Mouse (Mus musculus) adrenal gland, adult 2 months (tissue): ENCODE data around the gene Mtor. TPM values are rescaled to one million over a fixed set of nuclear protein-coding genes. Genes with fewer than 3 reads are reported as not detected.

Source experiments
- DNase-seq: peaks from one replicate; pipeline ENCODE4 v3.0.0; 2021
- polyA plus RNA-seq: library from polyadenylated mRNA; depleted of rRNA; stranded (reverse); fragments of >200 nt; gene quantifications from 2 replicates; pipeline ENCODE4 v1.2.3, GENCODE M21; 2012; rRNA removed
- total RNA-seq, 2 experiments: library from RNA; stranded (reverse); gene quantifications; 2 replicates each; pipeline ENCODE4 v1.2.3; 2021

Mtor gene
- total and polyA plus RNA-seq, 3 experiments = 35.7 to 72.7 (median 62.2) TPM

DNA sequence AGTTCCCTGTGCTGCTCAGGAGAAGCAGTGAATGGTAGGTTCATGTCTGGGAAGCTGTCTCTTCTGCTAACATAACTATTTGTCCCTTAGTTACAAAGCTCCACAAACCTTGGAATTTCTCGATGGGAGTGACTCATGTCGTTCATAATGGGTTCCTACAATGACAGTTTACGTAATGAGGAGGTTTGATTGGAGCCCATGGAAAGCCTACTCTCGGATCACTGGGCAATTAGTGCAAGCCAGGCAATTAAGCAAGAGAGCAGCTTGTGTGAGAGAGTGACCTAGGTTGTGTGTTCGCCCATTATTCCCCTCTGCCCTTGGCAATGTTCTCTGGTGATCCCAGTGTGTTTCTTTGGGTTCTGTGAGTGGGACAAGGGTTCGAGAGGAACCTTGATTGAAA lies 147.5 kb downstream of the Mtor start:
- no peak for DNase-seq

DNA sequence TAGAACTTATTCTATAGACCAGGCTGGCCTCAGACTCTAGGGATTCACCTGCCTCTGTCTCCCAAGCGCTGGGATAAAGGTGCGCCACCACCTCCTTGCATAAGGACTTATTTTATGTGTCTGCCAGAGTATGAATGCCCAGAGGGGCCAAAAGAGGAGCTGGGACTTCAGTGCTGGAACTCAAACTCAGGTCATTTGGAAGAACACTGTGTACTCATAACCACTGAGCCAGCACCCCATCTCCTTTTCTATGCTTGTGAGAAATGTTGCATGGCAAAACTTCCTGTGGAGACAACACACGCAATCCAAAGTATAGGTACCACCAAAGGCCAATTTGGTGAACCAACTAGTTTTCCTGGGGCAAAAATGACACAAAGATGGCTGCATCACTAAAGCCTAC lies 148.3 kb downstream of the Mtor start:
- DNase-seq = no peak

DNA sequence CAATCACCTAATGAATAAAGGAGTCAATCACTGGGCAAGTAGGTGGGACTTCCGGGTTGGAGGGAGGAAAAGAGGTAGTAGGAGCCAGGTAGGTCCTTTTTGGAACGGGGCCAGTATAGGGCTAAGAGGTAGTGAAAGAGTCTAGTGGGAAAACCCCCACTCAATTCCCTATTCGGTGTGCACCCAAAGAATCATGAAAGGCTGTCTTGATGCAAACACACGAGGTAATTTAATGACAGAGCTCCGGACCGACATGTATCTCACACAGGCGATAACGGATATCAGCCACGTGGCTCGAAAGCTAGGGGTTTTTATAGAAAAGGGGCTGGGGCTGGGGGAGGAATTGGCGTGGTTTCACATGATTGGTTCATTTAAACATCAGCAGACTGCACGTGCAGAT lies 150.4 kb downstream of the Mtor start:
- no peak for DNase-seq

DNA sequence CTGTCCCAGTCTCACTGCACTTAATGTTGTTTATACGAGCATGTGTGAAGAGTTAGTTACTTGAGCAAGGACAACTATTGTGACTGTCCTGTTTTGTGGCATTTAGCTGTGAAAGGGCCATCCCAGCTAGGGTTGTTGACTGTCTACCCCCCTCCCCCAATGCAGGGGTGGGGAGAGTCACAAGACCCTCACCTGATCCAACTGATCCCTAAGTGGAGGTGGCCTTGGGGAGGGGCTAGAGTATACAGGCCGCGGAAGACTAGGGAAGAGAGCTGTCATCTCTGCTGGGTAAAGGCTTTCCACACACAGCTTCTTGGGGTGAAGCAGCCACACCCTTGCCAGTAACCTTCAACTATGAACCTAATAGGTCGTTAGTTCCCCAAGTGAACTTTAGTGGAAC lies 151.9 kb downstream of the Mtor start:
- no peak for DNase-seq

DNA sequence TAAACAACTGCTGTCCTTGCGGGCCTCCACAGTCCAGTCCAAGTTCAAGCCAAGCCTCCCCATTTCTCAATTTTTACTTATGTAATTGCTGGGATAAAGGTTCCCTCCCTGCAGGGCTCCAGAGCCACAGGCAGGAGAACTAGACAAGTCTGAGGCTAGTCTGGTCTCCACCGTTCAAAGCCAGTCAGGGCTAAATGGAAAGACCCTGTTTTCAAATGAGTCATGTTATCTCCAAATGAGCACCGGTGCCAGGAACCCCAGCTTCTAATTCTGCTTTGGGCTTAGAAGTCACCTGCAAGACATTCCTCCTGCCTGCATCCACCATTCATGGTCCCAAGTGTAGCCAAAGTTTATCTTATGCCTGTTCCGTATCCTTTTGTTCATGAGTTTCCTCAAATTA lies 153.5 kb downstream of the Mtor start:
- DNase-seq = no peak

DNA sequence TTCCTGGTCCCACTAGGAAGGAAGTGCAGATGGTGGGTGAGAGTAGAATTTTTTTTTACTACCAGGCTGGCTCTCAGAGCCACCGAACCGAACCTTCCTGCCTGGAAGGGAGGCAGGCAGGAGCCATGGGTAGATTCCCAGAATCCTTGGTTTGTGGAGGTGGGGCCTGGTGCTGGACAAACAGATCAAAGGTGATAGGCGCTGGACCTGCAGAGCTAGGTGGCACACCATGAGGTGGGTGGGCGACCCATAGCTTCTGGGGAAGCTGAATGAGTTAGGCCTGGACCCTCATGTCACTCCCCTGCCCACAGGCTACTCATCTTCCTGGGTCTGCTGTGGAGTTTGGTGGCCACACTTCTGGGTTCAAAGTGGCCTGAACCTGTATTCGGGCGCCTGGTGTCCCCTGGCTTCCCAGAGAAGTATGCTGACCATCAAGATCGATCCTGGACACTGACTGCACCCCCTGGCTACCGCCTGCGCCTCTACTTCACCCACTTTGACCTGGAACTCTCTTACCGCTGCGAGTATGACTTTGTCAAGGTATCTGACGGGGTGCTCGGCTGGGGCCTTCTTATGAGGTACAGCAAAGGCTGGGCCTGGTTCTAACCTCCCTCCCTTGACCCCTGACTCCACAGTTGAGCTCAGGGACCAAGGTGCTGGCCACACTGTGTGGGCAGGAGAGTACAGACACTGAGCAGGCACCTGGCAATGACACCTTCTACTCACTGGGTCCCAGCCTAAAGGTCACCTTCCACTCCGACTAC lies 154.1 kb downstream of the Mtor start, which contains the start of gene Masp2:
TSS of gene Masp2 (plus strand) at position 198 of the 764 bp plus-strand sequence.
- no peak for DNase-seq

DNA sequence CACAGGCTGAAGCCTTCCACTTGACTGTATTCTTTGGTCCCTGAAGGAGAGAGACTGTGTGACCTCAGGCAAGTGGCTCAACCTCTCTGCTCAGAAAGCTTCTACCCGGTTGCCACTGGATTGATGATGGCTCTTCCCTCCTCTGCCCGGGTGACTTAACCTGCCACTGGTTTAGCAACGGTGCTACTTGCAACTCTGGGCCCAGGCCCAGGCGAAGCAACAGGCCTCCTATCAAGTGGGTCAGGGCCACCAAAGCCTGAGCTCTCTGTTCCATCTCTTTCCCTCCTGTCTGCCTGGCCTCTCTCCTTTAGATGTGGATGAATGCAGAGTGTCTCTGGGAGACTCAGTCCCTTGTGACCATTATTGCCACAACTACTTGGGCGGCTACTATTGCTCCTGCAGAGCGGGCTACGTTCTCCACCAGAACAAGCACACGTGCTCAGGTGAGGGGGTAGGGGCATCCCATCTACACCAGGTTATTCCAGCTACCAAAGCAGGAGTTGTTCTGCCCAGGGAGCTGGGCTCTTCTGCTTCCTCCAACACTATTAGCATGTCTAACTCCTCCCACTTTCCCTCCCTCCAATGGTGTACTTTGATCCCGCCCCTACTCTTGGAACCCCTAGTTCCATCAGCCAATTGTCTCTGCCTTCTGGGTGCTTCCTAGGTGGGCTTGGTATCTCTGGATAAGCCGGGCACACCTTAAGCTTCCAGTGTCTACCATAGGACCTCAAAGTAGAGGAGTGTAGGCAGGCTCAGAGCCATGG lies 155.1 kb downstream of the Mtor start:
- peak; percentile 63 for DNase-seq

DNA sequence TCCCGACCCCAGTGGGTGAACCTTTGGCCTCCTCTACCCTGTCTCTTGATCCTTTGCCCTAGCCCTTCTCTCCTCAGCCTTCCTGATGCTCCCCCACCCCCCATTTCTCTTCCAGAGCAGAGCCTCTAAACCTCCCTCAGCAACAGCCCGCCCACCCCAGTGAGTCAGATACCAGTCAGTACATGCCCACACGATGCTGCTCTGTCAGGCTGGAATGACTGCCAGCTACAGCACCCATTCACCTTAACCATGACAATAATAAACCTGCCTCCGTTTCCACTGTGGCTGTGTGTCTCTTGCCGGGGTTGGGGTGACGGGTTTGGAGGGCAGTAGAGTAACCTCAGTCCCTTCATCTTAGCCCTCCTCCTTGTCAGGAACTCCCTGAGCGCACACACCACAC lies 155.7 kb downstream of the Mtor start:
- DNase-seq = peak; percentile 55

DNA sequence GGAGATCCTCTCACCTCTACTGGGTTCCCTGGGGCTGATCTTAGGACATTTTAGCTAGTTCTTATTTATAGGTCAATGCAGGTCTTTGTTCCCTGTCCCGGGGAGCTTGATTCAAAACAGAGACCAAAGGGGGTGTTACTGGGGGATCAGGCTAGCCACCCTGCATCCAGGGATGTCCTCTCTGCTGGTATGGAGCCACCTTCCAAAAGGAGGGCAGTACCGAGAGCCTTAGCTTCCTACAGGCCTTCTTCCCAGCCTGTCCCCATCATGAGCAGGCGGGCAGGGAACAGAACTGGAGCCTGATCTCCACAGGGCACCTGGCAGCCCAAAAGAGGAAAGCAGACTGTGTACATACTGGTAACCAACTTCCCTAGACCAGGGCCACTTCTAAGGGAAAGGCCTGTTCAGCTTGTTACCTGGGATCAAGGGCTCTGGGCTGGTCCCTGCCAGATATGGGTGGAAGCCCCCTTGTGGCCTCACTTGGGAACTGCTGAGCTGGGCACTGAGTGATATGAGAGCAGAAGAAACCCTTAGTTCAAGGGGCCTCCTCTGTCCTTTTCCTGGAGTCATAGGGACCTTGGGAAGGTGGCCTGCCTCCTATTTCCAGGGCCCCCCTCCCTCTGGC lies 156.2 kb downstream of the Mtor start:
- DNase-seq = peak; percentile 65

Other genes starting within 250 kb of the Mtor start
- gene Disp3, start 160.6 kb upstream of the Mtor start, total RNA-seq = under 1 TPM; 0.24 to 0.55 TPM
- gene Disp3, start 160.6 kb upstream of the Mtor start, polyA plus RNA-seq = 0.59 and 1.0 TPM in 2 replicates
- gene Ubiad1, start 3.8 kb upstream of the Mtor start, total RNA-seq = 10 to 100 TPM; 16.0 to 22.3 TPM
- gene Ubiad1, start 3.8 kb upstream of the Mtor start, polyA plus RNA-seq = 25.4 and 30.2 TPM in 2 replicates
- 1 to 10 TPM in 1 of 2 experiments, under 1 TPM in 1; 0.43 to 1.7 TPM for gene Angptl7, start 51.8 kb downstream of the Mtor start, total RNA-seq
- gene Angptl7, start 51.8 kb downstream of the Mtor start, polyA plus RNA-seq = 0.18 TPM in 1 of 2 replicates, not detected in the other
- gene Exosc10, start 109.8 kb downstream of the Mtor start, total RNA-seq = 10 to 100 TPM; 46.7 to 52.3 TPM
- gene Exosc10, start 109.8 kb downstream of the Mtor start, polyA plus RNA-seq = 18.8 and 25.2 TPM in 2 replicates
- gene Srm, start 142.9 kb downstream of the Mtor start, total RNA-seq = 10 to 100 TPM; 75.6 to 79.4 TPM
- 123 and 157 TPM in 2 replicates for gene Srm, start 142.9 kb downstream of the Mtor start, polyA plus RNA-seq
- 1 to 10 TPM in 1 of 2 experiments, under 1 TPM in 1; 0.55 to 5.6 TPM for gene Masp2, start 153.9 kb downstream of the Mtor start, total RNA-seq
- 3.5 and 6.5 TPM in 2 replicates for gene Masp2, start 153.9 kb downstream of the Mtor start, polyA plus RNA-seq
- 100 to 1,000 TPM; 240 to 255 TPM for gene Tardbp, start 178.4 kb downstream of the Mtor start, total RNA-seq
- gene Tardbp, start 178.4 kb downstream of the Mtor start, polyA plus RNA-seq = 8.0 and 10.3 TPM in 2 replicates
- gene Gm572, start 194.7 kb downstream of the Mtor start, total RNA-seq = not detected
- gene Gm572, start 194.7 kb downstream of the Mtor start, polyA plus RNA-seq = 0.07 TPM in 1 of 2 replicates, not detected in the other